8 mouse cellular contexts compared by ENCODE assay signal in the genomic region with DNA sequence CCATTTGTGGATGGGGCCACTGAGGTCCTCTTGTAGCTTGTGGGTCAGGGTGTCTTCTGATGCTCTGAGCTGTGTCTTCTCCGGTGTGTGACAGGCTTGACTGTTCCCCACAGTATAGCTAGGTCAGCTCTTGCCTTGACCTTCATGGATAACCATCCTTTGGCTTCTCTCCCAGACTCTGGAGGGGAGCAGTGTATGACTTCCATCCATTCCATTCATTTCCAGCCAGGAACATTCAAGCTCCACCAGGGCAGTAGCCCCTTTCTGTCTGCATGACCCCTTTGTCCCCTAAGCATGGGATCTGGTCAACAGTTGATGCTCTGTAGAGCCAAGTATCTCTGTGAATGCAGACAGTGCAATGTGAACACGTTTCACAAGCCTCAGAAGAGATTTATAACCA. TPM values are rescaled to one million over a fixed set of nuclear protein-coding genes. Genes with fewer than 3 reads are reported as not detected.
DNase-seq lines count a peak whose midpoint lies in the region; ATAC-seq lines count a peak whose summit lies in the region.

No protein-coding gene starts in this region.

- H3K27me3 ChIP-seq in heart, embryonic 11.5 days (ENCODE audit: control insufficient read depth, insufficient read depth, low read length): no peaks in the 10 kb centered on the region
- H3K27me3 ChIP-seq in hindbrain, embryonic 10.5 days (ENCODE audit: insufficient read depth, poor library complexity, severe bottlenecking): no peaks in the 10 kb centered on the region
- no peaks in the 10 kb centered on the region for H3K27me3 ChIP-seq in midbrain, embryonic 13.5 days

- H3K9me3 ChIP-seq in heart, embryonic 11.5 days (replicated peaks; ENCODE audit: control insufficient read depth, low read length): no peaks in the 10 kb centered on the region
- H3K9me3 ChIP-seq in hindbrain, embryonic 10.5 days: no peaks in the 10 kb centered on the region
- H3K9me3 ChIP-seq in midbrain, embryonic 13.5 days: no peaks in the 10 kb centered on the region

- H3K9ac ChIP-seq in heart, embryonic 11.5 days (ENCODE audit: low read depth, low read length): no peak overlapping the region; the same call in 1 of the 2 replicates
- no peak overlapping the region for H3K9ac ChIP-seq in midbrain, embryonic 13.5 days (replicated peaks)

- peak overlapping the region; percentile 100 for H3K27ac ChIP-seq in heart, embryonic 11.5 days (ENCODE audit: low read depth, low read length)
- peak overlapping the region; percentile 93 for H3K27ac ChIP-seq in brown adipose tissue, adult 24 weeks (replicated peaks; ENCODE audit: low read depth, low read length)
- H3K27ac ChIP-seq in hindbrain, embryonic 10.5 days: peak overlapping the region; percentile 99
- peak overlapping the region; percentile 99; the same call in 1 of the 2 replicates for H3K27ac ChIP-seq in midbrain, embryonic 13.5 days

- H3K36me3 ChIP-seq in heart, embryonic 11.5 days (ENCODE audit: control insufficient read depth, insufficient read depth, low read length): no peaks in the 10 kb centered on the region
- H3K36me3 ChIP-seq in hindbrain, embryonic 10.5 days: peaks cover 8% of the 10 kb centered on the region
- H3K36me3 ChIP-seq in midbrain, embryonic 13.5 days: no peaks in the 10 kb centered on the region

- H3K4me2 ChIP-seq in heart, embryonic 11.5 days: peak overlapping the region; percentile 90
- H3K4me2 ChIP-seq in midbrain, embryonic 13.5 days (replicated peaks): peak overlapping the region; percentile 63

- no peak overlapping the region for H3K4me3 ChIP-seq in heart, embryonic 11.5 days (ENCODE audit: low read depth, low read length)
- H3K4me3 ChIP-seq in brown adipose tissue, adult 24 weeks (ENCODE audit: insufficient read depth, low read depth, low read length): no peak overlapping the region
- H3K4me3 ChIP-seq in hindbrain, embryonic 10.5 days: peak overlapping the region; percentile 75
- H3K4me3 ChIP-seq in midbrain, embryonic 13.5 days (replicated peaks): no peak overlapping the region

- DNase-seq in heart, postnatal 25 days (ENCODE audit: low spot score): no peak
- DNase-seq in hindbrain, embryonic 10.5 days (ENCODE audit: low spot score): no peak
- DNase-seq in right cerebral cortex, postnatal 4 days: no peak
- no peak for DNase-seq in thymus, adult 18-20 months
- DNase-seq in spleen, adult 12 weeks (ENCODE audit: low spot score): no peak

- 84% methylated on average over 2 of the region's 2 CpGs for WGBS in heart, embryonic 11.5 days (ENCODE audit: insufficient replicate concordance)
- 86% methylated on average over 2 of the region's 2 CpGs for WGBS in hindbrain, embryonic 10.5 days
- WGBS in midbrain, embryonic 13.5 days: 80% methylated on average over 2 of the region's 2 CpGs

- intact Hi-C loops in heart, postnatal 25 days (cut with DNase I): loop anchor here (5.0 kb wide), 1 partner anchor 90 kb away; no protein-coding TSS in a partner anchor

- ATAC-seq in heart, embryonic 11.5 days (replicated peaks; ENCODE audit: insufficient number of reproducible peaks, low FRiP score, low TSS enrichment): no peak
- no peak for ATAC-seq in midbrain, embryonic 13.5 days

- peaks cover 21% of the 10 kb centered on the region for H3K4me1 ChIP-seq in heart, embryonic 11.5 days (ENCODE audit: control insufficient read depth, insufficient read depth, low read length)
- peaks cover 20% of the 10 kb centered on the region; the same call in 1 of the 2 replicates for H3K4me1 ChIP-seq in brown adipose tissue, adult 24 weeks (ENCODE audit: control insufficient read depth, insufficient read depth, insufficient read length, low read length)
- peaks cover 34% of the 10 kb centered on the region for H3K4me1 ChIP-seq in hindbrain, embryonic 10.5 days (replicated peaks)
- H3K4me1 ChIP-seq in midbrain, embryonic 13.5 days (replicated peaks): peaks cover 32% of the 10 kb centered on the region

RNA-seq across cellular contexts. Expression of gene Ppp2ca, which starts 0.9 kb away (rescaled TPM):
- polyA plus RNA-seq in heart, embryonic 11.5 days (2014; fragmentation: Nextera tagmentation; extraction: Ambion mirVana): 77.1 and 78.3 TPM in 2 replicates
- total RNA-seq in heart, postnatal 25 days (2021): 10 to 100 TPM; 50.8 to 55.6 TPM
- polyA plus RNA-seq in brown adipose tissue, adult 24 weeks (2012; ENCODE audit: insufficient read depth, insufficient read length, missing spikeins): 59.4 and 68.0 TPM in 2 replicates
- 84.2 and 97.8 TPM in 2 replicates for polyA plus RNA-seq in hindbrain, embryonic 10.5 days (2016; fragmentation: Nextera tagmentation; extraction: Ambion mirVana)
- polyA plus RNA-seq in midbrain, embryonic 13.5 days (2015; fragmentation: Nextera tagmentation; extraction: Ambion mirVana): 120 and 126 TPM in 2 replicates

RNA-seq across cellular contexts. Expression of gene Olfr1373, which starts 47.7 kb away (rescaled TPM):
- not detected in 2 replicates for polyA plus RNA-seq in heart, embryonic 11.5 days (2014; fragmentation: Nextera tagmentation; extraction: Ambion mirVana)
- total RNA-seq in heart, postnatal 25 days (2021): not detected
- polyA plus RNA-seq in brown adipose tissue, adult 24 weeks (2012; ENCODE audit: insufficient read depth, insufficient read length, missing spikeins): not detected in 2 replicates
- not detected in 2 replicates for polyA plus RNA-seq in hindbrain, embryonic 10.5 days (2016; fragmentation: Nextera tagmentation; extraction: Ambion mirVana)
- polyA plus RNA-seq in midbrain, embryonic 13.5 days (2015; fragmentation: Nextera tagmentation; extraction: Ambion mirVana): not detected in 2 replicates
